Mouse (Mus musculus) bone marrow macrophage, adult 2 months (primary cell): Measurements from ENCODE around the gene Gm20388. TPM values are rescaled to one million over a fixed set of nuclear protein-coding genes. Genes with fewer than 3 reads are reported as not detected.

Experiments
- H3K27ac ChIP-seq: 2 replicates; pipeline ENCODE4 v1.5.1; 2012; ENCODE audit warnings: low read depth, low read length; ENCODE audit not compliant: insufficient read depth
- H3K4me1 ChIP-seq: 2 replicates; pipeline ENCODE4 v1.6.1; 2012; ENCODE audit warnings: low read length; ENCODE audit not compliant: control insufficient read depth, insufficient read depth
- H3K4me3 ChIP-seq: 2 replicates; pipeline ENCODE4 v1.5.1; 2012; ENCODE audit warnings: mild to moderate bottlenecking, low read length, moderate library complexity; ENCODE audit not compliant: insufficient read depth
- CTCF ChIP-seq: IDR thresholded peaks from 2 replicates; pipeline ENCODE4 v1.5.1; 2012; ENCODE audit warnings: low read depth, mild to moderate bottlenecking, low read length, moderate library complexity
- POLR2A ChIP-seq: IDR thresholded peaks from 2 replicates; pipeline ENCODE4 v1.6.1; 2012; ENCODE audit warnings: mild to moderate bottlenecking, low read depth, low read length, borderline replicate concordance
- polyA plus RNA-seq: library from polyadenylated mRNA; stranded (reverse); fragments of >200 nt; gene quantifications from 2 replicates; pipeline ENCODE4 v1.2.4, GENCODE M21; 2012; ENCODE audit not compliant: missing spikeins, insufficient read depth, insufficient read length

Gene Gm20388
- polyA plus RNA-seq, 1 experiment = 32.7 TPM

DNA sequence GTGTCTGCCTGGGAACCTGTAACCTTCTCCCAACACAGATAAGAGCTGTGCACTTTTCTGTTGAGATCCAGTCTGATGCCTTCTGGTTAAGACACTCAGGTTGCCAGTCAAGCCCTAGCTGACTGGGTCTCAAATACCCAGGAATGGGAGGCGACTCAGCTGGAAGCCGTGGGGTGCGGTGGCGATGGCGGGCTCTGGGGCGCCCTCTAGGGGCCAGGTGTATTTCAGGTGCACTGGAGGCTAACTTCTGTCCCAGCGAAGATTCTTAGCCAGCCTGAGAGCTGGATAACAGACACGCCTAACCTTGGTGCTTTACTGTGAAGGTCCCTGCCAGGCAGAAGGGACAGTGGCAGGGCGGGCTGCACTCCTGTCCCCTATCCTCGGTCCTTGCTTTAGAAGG is 976.6 kb downstream of the Gm20388 start:
- Histone ChIP-seq H3K4me1 (no peaks in the 10 kb centered on the region), H3K4me3 (no peak overlapping the region), H3K27ac (no peak overlapping the region)
- TF ChIP-seq POLR2A (no peak), CTCF (0 out of 2 replicates have a peak, but pooled peaks have one; percentile 38)

DNA sequence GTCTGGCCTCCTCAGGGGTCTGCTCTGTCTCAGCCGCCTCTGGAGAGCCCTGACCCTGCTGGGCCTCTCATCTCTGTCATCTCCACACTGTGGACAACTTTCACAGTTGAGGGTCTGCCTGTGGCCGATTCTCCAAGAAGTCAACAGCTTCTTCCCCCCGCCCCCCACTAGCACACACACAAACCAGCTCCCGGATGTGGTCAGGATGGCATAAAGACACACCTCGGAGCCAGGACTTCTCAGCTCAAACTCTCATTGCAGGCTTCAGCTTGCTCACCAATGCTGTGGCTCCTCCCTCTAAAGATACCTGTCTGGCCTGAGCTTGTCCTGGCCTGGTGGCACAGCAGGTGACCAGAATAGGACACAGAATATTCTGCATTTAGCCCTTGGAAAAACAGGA is 977.4 kb downstream of the Gm20388 start:
- H3K27ac ChIP-seq = no peak overlapping the region
- H3K4me1 ChIP-seq = no peaks in the 10 kb centered on the region
- no peak overlapping the region for H3K4me3 ChIP-seq
- TF ChIP-seq POLR2A (no peak), CTCF (no peak)

DNA sequence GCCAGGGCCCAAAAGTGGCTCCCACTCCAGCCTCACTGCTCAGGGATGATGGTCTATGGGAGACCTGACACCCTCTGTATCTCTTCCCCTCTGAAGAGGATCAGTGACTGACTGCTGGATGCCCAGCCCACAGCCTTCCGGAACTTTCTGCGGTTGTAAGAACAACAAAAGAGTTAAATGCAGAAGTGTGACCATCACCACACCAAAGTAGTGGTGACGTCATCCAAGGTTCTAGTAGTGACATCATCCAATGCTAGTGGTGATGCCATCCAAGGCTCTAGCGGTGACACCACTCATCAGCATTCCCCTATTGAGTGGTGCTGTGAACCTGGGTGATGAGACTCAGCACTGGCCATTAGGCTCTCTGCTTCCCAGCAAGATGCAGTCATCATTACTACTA is 978.5 kb downstream of the Gm20388 start:
- Histone ChIP-seq H3K4me3 (no peak overlapping the region), H3K4me1 (no peaks in the 10 kb centered on the region), H3K27ac (no peak overlapping the region)
- no peak for TF ChIP-seq CTCF
- TF ChIP-seq POLR2A = no peak

DNA sequence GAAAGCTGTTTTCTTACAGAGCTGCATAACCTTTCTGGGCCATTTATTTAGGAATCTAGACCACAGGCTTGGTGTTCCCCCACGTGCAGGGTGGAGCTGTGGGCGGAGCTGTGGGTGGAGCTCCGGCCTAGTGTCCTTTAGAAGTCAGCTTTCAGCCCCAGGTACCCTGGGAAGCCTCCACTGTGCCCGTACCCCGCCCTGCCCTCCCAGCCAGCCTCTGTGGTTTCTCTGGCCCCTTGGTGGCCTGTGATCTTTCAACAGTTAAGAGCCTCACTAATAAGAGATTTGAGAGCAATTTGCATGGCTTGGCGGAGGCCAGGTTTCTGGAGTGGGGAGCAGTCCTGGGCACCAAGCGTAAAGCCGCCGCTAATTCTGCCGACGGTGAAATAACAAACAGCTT is 979.4 kb downstream of the Gm20388 start:
- Histone ChIP-seq H3K4me3 (no peak overlapping the region), H3K27ac (no peak overlapping the region), H3K4me1 (no peaks in the 10 kb centered on the region)
- no peak for TF ChIP-seq POLR2A
- no peak for TF ChIP-seq CTCF

DNA sequence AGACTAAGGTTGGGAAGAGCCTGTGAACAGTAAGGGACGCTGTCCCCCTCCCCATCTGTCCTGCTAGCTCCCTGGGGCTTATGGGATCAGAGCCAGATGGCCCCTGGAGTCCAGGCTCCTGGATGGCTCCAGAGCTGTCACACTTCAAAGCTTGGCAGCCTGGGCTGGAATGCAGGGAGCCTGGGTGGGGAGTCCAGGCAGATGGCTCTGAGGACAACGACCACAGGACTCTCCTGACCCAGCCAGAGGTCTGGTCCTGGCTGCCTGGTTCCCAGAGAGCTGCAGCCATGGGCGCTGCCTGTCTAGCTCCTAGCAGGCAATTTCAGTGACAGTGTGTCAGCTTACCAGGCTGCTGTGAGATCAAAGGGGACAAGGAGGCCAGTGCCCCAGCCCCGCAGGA is 984.4 kb downstream of the Gm20388 start:
- Histone ChIP-seq H3K27ac (no peak overlapping the region), H3K4me3 (no peak overlapping the region), H3K4me1 (no peaks in the 10 kb centered on the region)
- no peak for TF ChIP-seq CTCF
- TF ChIP-seq POLR2A = no peak

DNA sequence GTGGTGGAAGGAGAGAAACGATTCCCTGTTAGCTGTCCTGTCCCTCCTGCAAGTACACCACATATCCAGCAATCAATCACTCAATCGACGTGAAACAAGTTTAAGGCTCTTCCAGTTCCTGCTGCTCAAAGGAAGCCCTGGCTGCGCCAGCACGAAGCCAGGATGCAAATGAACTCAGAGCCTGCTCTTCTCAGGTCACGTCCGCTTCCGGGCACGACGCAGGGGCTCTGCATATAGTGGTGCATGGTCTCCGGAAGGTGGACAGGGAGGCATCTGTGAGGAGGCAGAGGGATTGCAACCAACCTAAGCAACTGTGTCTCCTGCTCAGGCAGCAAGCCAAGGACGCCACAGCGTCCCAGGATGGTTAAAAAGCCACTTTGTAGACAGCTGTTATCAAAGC is 985.0 kb downstream of the Gm20388 start:
- TF ChIP-seq POLR2A (no peak), CTCF (no peak)
- Histone ChIP-seq H3K4me1 (no peaks in the 10 kb centered on the region), H3K4me3 (no peak overlapping the region), H3K27ac (no peak overlapping the region)

DNA sequence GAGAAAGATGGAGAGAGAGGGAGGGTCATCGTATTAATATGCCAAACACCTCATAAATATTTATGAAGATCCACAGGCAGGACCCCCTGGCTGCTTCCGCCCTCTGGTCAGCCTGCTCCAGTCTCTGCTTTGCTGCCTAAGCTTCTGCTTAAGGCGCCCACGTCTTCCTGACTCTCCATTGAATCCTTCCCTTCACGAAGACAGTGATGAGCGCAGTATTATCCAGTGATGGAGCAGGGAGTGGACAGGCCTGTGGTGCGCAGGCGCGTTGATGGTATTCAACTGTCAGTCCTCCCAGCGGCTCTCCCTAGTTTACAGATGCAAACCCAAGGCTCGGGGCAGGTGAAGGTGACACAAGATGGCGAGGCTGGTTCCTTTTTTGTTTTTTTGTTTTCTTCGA is 985.6 kb downstream of the Gm20388 start:
- Histone ChIP-seq H3K4me3 (no peak overlapping the region), H3K27ac (no peak overlapping the region), H3K4me1 (no peaks in the 10 kb centered on the region)
- TF ChIP-seq POLR2A (no peak), CTCF (no peak)

DNA sequence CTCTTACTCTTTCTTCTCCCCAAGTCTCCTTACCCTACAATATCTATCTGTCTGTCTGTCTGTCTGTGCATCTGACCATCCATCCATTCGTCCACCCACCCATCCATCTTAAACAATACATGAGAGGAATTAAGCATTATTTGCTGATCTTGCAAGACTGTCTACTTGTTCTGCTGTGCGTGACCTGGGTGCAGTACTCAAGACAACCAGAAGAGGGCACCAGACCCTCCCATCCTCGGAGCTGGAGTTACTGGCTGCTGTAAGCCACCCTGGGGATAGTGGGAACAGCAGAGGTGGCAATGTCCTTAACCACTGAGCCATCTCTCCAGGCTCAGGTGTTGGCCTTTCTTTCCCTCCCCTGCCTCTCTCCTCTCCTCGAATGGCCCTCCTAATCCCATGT is 987.4 kb downstream of the Gm20388 start:
- Histone ChIP-seq H3K4me1 (no peaks in the 10 kb centered on the region), H3K4me3 (no peak overlapping the region), H3K27ac (no peak overlapping the region)
- TF ChIP-seq POLR2A (no peak), CTCF (peak; percentile 52)

DNA sequence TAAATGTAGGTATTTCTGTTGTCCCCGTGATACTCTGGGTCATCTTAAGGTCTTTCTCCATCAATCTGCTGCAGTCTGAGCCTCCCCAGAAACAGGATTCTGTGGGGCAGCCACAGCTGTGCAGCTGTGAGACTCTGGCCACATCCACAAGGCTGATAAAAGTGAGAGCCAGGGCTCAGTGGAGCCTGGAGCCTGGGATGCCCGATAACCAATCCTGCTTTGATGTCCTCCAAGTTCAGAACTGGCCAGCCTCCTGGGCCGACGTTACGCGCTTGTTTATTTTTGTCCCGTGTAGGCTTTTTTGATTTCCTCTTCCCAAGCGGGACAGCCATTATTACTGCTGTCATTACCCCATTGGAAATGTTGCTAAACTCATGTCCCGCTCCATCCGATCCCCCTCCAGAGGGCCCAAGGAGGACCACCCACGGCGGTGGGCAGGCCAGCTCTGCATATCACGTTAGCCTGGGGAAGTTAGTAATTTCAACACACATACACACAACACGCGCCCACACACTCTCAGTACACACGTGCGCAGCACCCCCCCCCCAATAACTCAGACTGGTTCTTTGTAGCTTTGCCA is 988.3 kb downstream of the Gm20388 start:
- no peak overlapping the region for H3K27ac ChIP-seq
- TF ChIP-seq POLR2A (no peak), CTCF (no peak)

DNA sequence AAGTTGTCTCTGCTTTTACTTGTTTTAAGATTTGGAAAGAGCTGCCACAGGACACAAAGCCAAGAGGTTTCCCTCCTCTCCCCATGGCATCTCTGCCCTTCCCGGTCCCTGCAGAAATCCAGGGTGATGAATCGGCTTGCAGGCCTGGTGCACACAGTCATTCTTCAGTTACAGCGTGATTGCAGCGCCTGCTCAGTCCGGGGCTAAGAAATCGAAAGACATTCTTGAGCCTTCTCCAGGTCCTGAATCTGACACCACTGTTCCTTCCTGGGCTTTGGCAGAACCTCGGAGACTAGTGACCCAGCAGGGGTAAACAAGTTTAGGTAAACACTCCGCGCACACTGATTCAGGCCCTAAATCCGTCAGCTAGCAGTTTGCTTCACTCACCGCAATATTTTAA is 991.7 kb downstream of the Gm20388 start:
- Histone ChIP-seq H3K4me1 (no peaks in the 10 kb centered on the region), H3K27ac (no peak overlapping the region), H3K4me3 (no peak overlapping the region)
- TF ChIP-seq CTCF (no peak), POLR2A (no peak)

More for the DNA sequence above, 988.3 kb downstream of the Gm20388 start:
- H3K4me3 ChIP-seq = no peak overlapping the region
- no peaks in the 10 kb centered on the region for H3K4me1 ChIP-seq

DNA sequence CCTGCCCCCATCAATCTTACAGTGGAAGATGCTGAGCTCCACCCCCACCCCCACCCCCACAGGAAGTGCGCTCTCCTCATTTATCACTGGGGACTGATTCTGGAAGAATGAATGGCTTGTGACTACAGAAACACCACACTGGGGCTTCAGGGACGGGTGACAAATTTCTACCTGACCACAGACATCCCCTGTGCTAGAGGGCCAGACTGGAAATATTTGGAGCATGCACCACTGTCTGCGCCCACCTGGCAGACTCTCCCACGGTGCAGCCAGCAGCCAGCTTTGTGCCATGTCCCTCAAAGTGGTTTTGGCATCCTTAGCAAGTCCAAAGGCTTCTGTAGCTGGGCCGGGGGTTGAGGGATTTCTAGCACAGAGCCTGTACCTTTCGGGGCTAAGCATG is 997.0 kb downstream of the Gm20388 start:
- Histone ChIP-seq H3K4me3 (no peak overlapping the region), H3K4me1 (no peaks in the 10 kb centered on the region), H3K27ac (no peak overlapping the region)
- no peak for TF ChIP-seq CTCF
- no peak for TF ChIP-seq POLR2A
